Mouse (Mus musculus) neural tube, embryonic 14.5 days (tissue): ENCODE measurements around the gene Dpm2. TPM values are rescaled to one million over a fixed set of nuclear protein-coding genes. Genes with fewer than 3 reads are reported as not detected.

ENCODE experiments used
- polyA plus RNA-seq: library from polyadenylated mRNA; unstranded; fragments of >200 nt; fragmentation: Nextera tagmentation; extraction: Ambion mirVana; gene quantifications from 2 replicates; pipeline ENCODE4 v1.2.1, GENCODE M21; 2014

Dpm2 gene
- polyA plus RNA-seq, 1 experiment from 2014 or later: 157 TPM

Other genes starting within 250 kb of the Dpm2 start
- gene Ciz1, start 218.5 kb upstream of the Dpm2 start, polyA plus RNA-seq: 47.7 and 48.3 TPM in 2 replicates
- gene Dnm1, start 217.5 kb upstream of the Dpm2 start, polyA plus RNA-seq: 102 and 146 TPM in 2 replicates
- 157 and 198 TPM in 2 replicates for gene 1110008P14Rik, start 188.9 kb upstream of the Dpm2 start, polyA plus RNA-seq
- gene Lcn2, start 182.6 kb upstream of the Dpm2 start, polyA plus RNA-seq: 0.35 and 0.40 TPM in 2 replicates
- 58.1 and 65.9 TPM in 2 replicates for gene Ptges2, start 175.0 kb upstream of the Dpm2 start, polyA plus RNA-seq
- gene Naif1, start 120.4 kb upstream of the Dpm2 start, polyA plus RNA-seq: 4.9 and 5.4 TPM in 2 replicates
- gene Slc25a25, start 119.4 kb upstream of the Dpm2 start, polyA plus RNA-seq: 39.8 and 43.6 TPM in 2 replicates
- 6.7 and 7.3 TPM in 2 replicates for gene Fam102a, start 35.5 kb upstream of the Dpm2 start, polyA plus RNA-seq
- gene Pip5kl1, start 3.9 kb downstream of the Dpm2 start, polyA plus RNA-seq: 12.4 and 17.1 TPM in 2 replicates
- gene 9430097D07Rik, start 4.8 kb downstream of the Dpm2 start, polyA plus RNA-seq: 0.98 and 1.2 TPM in 2 replicates
- 30.4 and 35.1 TPM in 2 replicates for gene St6galnac4, start 16.2 kb downstream of the Dpm2 start, polyA plus RNA-seq
- gene St6galnac6, start 28.9 kb downstream of the Dpm2 start, polyA plus RNA-seq: 5.2 and 5.4 TPM in 2 replicates
- gene Ak1, start 50.9 kb downstream of the Dpm2 start, polyA plus RNA-seq: 78.6 and 85.0 TPM in 2 replicates
- 13.0 and 22.9 TPM in 2 replicates for gene Eng, start 75.7 kb downstream of the Dpm2 start, polyA plus RNA-seq
- gene Fpgs, start 133.3 kb downstream of the Dpm2 start, polyA plus RNA-seq: 14.6 and 15.3 TPM in 2 replicates
- gene Cdk9, start 142.2 kb downstream of the Dpm2 start, polyA plus RNA-seq: 54.4 and 57.5 TPM in 2 replicates
- gene Sh2d3c, start 150.2 kb downstream of the Dpm2 start, polyA plus RNA-seq: 41.2 and 51.2 TPM in 2 replicates
- 3.9 TPM in 2 replicates for gene 6330409D20Rik, start 170.2 kb downstream of the Dpm2 start, polyA plus RNA-seq
- gene Tor2a, start 186.4 kb downstream of the Dpm2 start, polyA plus RNA-seq: 56.0 and 57.6 TPM in 2 replicates
- gene Ttc16, start 204.8 kb downstream of the Dpm2 start, polyA plus RNA-seq: 0.36 and 0.82 TPM in 2 replicates
- 3.7 and 4.8 TPM in 2 replicates for gene Ptrh1, start 204.9 kb downstream of the Dpm2 start, polyA plus RNA-seq
- 0.48 TPM in 2 replicates for gene Cfap157, start 213.6 kb downstream of the Dpm2 start, polyA plus RNA-seq